Mouse (Mus musculus): ENCODE results near the gene Drap1.
"Not testable (repeated sequence)": the region's sequence is repeated elsewhere in the genome, so short reads cannot be mapped to it uniquely, and the experiment has no call there.

Gene Drap1

DNA sequence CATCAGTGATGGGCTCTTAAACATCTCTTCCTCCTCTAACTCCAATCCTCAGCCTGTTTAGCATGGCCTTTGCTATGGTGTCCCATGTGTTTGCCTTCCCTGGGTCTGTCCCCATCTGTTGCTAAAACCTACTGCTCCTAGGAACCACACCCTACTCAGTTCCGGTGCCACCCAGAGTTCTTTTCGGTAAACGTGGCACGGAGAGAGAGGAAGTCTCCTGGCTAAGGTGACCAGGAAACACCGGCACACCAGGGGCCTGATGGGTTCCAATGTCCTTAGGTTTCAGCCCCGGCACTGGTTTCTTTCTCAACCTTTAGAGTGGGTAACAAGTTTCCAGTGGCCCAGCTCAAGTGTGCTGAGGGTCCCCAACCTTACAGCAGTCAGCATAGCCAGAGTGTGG, 4.2 kb downstream of the Drap1 start:
- DNase-seq (ENCODE audit: low spot score in 2 of 2) = no peak

DNA sequence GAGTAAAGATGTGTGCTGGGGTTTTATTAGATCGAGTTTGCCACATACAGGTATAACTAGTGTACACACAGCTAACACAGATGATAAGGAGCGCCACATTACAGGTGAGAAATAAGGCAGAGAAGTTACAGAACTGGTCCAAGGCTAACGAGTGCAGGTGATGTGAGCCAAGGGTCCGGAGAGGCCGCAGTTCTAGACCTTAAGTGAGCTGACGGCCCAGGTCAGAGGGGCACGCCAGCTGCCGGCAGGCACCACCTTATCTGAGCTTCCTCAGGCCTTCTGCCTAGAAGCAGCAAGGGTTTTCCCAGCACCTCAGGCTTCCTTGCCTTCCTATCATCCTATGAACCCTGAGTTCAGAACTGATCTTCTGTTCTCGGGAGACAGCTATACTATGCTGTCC, 5.1 kb downstream of the Drap1 start:
- no peak for DNase-seq (ENCODE audit: low spot score in 2 of 2)

GRCm38 (mm10) chr19:5418750-5419466, 5.9 kb downstream of the Drap1 start:
- no peak for DNase-seq (ENCODE audit: low spot score in 2 of 2)

GRCm38 (mm10) chr19:5414534-5414957, 10.2 kb downstream of the Drap1 start:
- DNase-seq (ENCODE audit: low spot score in 2 of 2) = no peak

- DNase-seq (ENCODE audit: low spot score in 2 of 2) = no peak
Observed at GRCm38 (mm10) chr19:5413840-5414239, 10.9 kb downstream of the Drap1 start.

- DNase-seq (ENCODE audit: low spot score in 2 of 2) = no peak
Observed at GRCm38 (mm10) chr19:5411961-5412360, 12.8 kb downstream of the Drap1 start.

DNA sequence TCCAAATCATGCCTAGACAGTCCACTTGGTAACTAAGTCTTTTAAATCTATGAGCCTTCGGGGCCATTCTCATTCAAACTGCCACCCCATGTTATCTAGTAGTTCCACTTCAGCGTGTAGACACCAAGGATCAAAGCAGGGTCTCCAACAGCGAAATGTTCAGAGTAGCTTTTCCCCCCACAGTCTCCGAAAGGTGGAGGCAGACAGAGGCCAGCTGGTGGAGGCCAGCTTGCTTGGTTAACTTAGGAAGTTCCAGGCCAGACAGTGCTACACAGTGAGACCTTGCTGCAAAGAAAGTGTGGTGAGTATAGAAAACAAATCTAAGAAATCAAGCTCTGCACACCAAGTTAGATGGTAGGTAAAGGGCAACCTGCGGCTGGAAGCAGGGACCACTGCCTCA, 14.1 kb downstream of the Drap1 start:
- no peak for DNase-seq (ENCODE audit: low spot score in 2 of 2)

DNA sequence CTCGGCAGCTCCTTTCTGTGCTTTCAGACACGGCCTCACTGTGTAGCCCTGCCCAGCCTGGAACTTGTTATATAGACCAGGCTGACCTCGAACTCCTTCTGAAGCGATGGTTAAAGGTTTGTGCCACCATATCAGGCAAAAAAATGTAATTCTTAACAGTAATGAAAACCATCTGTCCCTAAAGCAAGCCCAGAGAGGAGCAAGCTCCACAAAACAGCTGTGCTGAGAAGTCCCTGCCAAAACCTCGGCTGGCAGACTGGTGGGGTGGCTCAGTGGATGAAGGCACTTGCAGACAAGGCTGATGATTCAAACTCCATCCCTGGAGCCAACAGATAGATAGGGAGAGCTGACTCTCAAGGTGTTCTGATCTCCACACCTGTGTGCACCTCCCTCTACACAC, 15.7 kb downstream of the Drap1 start:
- DNase-seq (ENCODE audit: low spot score in 2 of 2) = no peak

GRCm38 (mm10) chr19:5408057-5409001, 16.4 kb downstream of the Drap1 start:
- no peak for DNase-seq (ENCODE audit: low spot score in 2 of 2)

GRCm38 (mm10) chr19:5407133-5407532, 17.6 kb downstream of the Drap1 start:
- DNase-seq (ENCODE audit: low spot score in 2 of 2) = peak; percentile 60 to 76

- DNase-seq (ENCODE audit: low spot score in 2 of 2) = peak; percentile 46 to 58
Observed at GRCm38 (mm10) chr19:5406531-5407126, 18.1 kb downstream of the Drap1 start.

- no peak for DNase-seq (ENCODE audit: low spot score in 2 of 2)
Observed at GRCm38 (mm10) chr19:5405924-5406323, 18.9 kb downstream of the Drap1 start.

- no peak for DNase-seq (ENCODE audit: low spot score in 2 of 2)
Observed at GRCm38 (mm10) chr19:5402293-5402692, 22.5 kb downstream of the Drap1 start, which contains the start of gene Tsga10ip. Gene Tsga10ip (minus strand): TSS chr19:5402526.

GRCm38 (mm10) chr19:5401073-5401472, 23.7 kb downstream of the Drap1 start:
- not testable (repeated sequence) for DNase-seq (ENCODE audit: low spot score in 2 of 2)

DNA sequence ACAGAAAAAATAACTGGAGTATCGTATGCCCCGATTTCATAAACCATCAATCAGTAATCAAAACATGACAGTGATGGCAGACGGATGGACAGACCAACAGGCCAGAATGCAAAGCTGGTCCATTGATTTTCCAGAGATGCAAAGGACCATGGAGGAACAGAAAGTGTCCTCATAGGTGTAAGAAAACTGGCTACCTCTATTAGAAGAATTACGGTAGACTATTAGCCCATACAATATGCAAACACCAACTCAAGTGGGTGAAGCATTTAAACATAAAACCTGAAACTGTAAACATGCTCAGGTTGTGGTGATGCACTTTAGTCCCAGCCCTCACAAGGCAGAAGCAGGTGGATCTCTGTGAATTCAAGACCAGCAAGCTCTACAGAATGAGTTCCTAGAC, 29.4 kb downstream of the Drap1 start:
- DNase-seq (ENCODE audit: low spot score in 2 of 2) = no peak

DNA sequence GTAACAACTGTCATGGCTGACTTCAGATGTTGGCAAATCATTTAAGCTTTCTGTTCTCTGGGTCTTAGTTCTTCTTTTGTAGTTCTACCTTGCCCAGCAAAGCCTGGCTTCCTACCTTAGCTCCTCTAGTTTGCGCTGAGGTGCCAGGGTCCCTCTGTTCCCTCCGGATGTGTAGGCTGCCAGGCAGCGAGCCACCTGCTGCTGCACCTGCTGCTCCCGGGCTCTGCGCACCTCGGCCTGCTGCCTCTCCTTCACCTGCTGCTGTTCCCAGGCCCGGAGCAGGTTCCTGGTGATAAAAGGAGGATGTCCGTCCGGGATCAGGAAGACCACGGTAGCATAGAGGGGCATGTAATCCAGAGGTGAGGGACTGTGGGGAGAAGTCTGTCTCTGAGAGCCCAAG, 30.6 kb downstream of the Drap1 start:
- no peak for DNase-seq (ENCODE audit: low spot score in 2 of 2)

DNA sequence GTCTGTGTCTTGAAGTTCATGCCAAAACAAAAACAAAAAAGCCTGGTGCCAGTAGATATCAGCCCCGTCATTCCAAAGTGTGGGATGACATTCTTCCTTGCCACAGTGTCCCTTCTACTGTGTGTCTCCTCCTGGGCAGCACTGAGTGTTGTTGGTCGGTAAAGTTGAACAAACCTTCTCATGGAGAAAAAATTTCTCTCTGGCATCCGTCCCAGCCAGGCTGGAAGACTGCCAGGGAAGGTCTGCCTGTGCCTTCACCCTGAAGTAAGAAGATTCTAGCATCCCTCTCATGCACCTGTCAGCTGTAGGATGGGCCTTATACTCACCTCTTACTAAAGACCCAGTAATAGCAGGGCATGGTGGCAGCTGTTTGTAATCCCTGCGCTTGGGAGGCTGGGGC, 31.9 kb downstream of the Drap1 start:
- DNase-seq (ENCODE audit: low spot score in 2 of 2) = no peak

DNA sequence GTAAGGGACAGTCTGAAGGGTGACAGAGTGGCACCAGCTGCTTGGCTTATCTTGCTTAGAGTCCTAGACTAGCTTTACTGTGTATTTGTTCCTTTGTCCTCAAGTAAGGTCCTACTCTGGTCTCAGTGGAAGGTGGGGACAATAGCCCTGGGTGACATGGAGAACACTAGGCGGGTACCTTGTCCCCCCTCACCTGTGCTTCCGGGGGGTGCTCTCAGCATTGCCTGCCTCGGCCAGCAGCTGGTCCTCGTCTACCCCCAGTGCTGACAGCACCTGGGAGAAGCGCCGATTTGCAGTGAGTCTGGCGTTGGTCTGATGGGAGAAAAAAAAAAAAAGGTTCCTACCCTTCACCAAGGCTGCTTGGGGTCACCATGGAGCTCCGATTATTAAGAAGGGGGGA, 34.4 kb downstream of the Drap1 start:
- DNase-seq (ENCODE audit: low spot score in 2 of 2) = no peak

DNA sequence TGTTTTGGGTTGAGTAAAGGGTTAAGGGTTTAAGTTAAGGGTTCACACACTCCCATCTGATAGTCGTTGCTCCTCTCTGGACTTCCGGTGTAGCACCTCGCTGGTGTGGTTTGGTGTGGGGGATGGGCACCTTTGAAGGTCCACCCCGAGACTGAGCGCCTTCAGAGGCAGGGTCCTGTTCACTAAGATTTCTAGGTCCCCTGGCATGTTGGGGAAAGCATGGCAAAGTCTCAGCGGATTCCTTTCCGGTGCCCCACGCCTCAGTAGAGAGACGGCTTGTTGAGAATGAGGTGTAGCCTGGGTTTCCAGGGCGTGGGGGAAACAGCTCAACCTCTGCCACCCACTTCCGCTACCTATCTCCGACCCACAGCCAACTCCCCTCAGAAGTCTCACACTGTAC, 35.1 kb downstream of the Drap1 start:
- peak; percentile 84 for DNase-seq (ENCODE audit: low spot score in 2 of 2)

DNA sequence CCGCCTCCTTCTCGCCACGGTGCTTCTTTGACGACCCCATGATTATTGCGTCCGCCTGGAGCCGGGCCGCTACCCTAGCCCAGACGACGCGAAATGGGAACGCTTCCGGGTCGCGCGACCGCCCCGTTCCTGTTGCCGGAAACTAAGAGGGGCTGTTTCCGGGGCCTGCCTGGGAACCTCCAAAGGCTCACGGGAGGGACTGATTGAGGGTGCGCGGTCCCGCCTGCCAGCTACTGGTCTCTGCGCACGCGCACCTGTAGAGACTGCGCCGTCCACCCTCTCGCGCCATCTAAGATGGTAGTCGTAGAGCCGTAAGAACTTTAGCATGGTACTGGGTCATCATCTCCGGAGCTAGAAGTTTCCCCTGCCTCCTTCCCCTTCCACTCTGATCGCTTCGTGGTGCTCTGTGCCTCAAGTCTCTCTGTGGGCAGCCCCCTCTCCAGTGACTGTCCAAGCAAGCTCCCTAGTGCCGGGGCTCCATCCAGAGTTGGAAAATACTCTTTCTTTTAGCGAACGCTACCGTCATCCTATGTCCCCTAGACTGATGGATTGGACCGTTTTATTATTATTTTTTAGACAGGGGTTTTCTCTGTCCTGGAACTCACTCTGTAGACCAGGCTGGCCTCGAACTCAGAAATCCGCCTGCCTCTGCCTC, 36.1 kb downstream of the Drap1 start, which contains the start of gene Sart1:
Gene Sart1 (minus strand): TSS at position 116 of the 655 bp plus-strand sequence.
- peak; percentile 96 for DNase-seq (ENCODE audit: low spot score in 2 of 2)

- peak in 1 of 2 experiments; percentile 43 for DNase-seq (ENCODE audit: low spot score in 2 of 2)
Observed at GRCm38 (mm10) chr19:5388011-5388441, 36.8 kb downstream of the Drap1 start.

DNA sequence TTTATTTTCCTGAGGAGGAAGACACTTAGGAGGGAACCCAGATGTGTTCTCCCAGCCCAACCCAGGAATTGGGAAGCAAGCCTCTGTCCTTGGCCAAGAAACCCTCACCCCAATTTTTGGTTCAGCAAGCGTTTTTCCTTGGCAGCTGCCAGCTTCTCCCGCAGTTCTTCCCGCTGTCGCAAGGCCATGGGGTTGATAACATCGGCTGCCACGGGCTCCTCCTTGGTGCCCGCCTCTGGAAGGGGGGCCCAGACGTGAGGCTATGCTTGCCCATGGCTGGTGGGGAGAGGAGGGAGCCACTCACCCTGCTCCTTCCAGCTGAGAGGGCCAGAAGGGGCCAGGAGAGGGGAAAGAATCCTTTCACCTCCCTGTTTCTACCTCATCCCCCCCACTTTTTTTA, 40.1 kb downstream of the Drap1 start:
- no peak for DNase-seq (ENCODE audit: low spot score in 2 of 2)
